Mouse (Mus musculus): ENCODE measurements around the gene Spry1.
"Not testable (repeated sequence)": the region's sequence is repeated elsewhere in the genome, so short reads cannot be mapped to it uniquely, and the experiment has no call there.

Spry1 gene

DNA sequence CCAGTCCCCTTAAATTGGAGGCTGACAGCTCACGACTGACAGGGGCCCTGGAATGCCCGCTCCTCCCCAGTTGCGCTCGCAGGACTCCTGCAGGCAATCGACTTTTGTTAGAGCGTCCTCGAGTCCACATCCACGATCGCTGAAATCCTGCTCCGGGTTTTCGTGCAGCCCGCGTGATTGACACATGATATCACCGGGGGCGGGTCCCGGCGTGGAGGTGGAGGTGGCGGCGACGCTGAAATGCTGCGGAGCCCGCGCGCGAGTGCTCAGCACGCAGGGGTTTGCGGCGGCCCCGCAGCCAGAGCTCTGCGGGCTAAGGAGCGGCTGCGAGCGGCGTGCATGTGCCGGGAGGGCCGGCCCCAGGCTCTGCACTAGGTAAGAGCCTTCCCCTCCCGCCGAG is at the start of gene Spry1:
Gene Spry1 (plus strand): TSS at position 258 of the 400 bp plus-strand sequence.
- peak; percentile 97 for DNase-seq (ENCODE audit: extremely low spot score)

DNA sequence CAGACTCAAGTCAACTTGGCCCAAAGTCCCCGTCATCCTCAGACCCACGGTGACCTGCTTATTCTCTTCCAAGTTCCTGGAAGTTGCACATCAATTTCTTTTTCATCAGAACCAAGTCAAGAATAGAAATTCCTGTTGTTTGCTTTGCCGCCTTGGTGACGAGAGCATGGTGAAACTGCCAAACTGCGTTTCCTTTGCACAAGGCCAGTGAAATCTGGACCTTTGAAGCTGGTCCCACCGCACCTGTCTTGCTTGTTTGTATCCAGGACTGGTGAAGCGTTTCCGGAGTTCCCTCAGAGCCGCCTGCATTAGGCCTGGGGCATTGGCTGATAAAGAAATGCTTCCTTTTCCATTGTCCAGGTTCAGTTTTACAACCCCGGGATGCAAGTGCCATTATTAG is 44.0 kb upstream of the Spry1 start:
- no peak for DNase-seq (ENCODE audit: extremely low spot score)

DNA sequence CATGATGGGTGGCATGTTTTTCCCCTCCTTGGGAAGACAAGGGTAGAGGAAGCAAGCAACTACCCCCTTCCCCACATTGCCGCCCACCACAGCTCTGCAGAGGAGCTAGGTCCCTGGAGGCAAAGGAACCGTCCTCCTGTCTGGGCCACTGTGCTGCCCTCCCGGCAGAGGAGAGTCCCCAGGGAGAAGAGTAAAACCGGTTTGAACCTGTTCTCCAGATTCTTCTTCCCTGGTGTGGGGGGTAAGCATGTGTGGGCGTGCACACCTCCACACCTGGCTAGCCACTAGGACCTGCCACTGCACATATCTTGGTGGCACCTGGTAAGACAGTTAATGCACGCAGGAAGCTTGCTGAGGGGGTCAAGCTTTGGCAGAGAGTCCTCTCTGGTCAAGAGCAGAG is 43.2 kb upstream of the Spry1 start:
- DNase-seq (ENCODE audit: extremely low spot score), result no peak

DNA sequence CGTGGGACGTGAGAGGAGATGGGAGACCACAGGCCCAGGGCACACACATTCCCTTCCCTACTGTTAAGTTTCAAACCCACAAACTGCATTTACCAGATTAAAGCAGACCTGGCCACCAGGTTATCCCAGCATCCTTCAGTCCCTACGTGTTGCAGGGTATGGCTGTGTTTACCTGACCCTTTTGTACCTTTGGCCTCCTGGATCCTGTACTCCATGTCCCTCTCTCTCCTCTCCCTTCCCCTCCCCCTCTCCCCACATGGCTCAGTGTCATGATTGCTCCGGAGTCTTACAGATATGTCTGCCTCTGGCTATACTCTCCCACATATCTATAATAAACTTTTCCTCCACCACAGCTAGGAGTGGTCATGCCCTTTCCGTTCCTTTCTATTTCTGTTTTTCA is 42.5 kb upstream of the Spry1 start:
- DNase-seq (ENCODE audit: extremely low spot score), result no peak

DNA sequence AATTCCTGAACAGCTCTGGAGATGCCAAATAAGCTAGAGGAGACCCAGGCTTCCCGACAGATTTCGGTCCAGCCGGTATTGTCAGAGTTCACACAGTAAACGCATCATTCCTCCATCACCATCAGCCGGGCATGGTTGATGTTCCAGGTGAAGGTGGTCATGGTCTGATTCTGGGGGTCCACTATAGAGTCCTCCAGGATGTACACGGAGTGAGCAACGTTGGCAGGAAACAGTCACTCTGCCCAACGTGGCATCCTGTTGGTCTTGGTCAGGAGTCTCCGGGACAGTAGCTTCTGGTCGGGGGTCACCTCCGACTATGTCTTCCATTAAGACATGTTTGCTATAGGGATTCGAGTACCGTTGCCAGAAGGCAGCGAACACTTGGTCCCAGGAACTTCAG is 40.1 kb upstream of the Spry1 start:
- not testable (repeated sequence) for DNase-seq (ENCODE audit: extremely low spot score)

DNA sequence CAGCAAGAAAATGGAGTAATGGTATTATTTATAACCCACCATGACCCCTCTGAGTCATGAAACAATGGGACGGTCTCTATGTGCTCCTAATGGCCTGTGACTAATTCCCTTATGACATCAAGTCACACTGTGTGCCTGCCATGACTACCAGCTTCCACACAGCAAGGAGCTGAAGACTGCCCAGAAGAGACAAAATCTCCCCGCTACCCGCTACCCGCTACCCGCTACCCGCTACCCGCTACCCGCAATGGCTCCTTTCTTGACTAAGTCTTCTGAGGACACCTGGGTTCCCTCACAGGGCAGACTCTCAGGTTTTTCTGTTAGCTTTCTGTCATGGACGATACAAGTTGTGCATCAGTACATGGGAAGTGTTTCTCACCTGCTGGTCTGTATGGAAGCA is 37.4 kb upstream of the Spry1 start:
- DNase-seq (ENCODE audit: extremely low spot score), result no peak

DNA sequence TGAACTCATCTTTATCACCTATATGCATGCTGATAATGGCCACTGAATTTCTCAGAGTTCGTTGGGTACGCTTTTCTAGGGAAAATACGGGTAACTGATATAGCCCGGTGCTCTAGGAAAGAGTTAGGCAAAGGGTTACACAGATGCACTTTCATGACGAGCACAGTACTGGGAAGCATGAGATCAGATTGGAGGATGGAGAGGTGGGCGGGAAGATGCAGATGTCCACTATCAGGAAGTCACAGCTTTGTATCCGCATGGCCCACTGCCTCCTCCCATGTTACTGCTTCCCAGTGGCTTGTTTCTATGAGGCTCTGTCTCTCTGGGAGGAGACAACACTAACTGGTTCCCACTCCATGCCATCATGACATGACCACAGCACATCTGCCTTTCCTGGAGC is 36.9 kb upstream of the Spry1 start:
- DNase-seq (ENCODE audit: extremely low spot score), result no peak

DNA sequence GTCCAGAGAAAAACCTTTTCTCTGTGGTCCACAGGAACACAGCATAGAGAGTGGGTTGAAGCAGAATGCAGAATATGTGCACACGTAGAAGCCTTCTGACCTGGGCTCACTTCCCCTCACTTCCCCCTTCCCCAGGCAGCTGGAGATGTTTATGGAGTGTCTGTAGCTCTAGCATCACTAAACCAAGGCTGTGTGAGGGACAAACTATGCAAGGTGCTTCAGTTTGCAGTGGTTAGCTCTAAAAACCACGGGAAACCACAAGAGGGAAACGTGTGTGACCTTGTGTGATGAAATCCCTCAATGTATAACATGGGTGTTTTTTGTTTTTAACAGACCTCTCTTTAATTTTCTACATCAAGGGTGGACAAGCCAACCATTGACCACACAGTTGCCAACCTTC is 36.2 kb upstream of the Spry1 start:
- DNase-seq (ENCODE audit: extremely low spot score), result no peak

DNA sequence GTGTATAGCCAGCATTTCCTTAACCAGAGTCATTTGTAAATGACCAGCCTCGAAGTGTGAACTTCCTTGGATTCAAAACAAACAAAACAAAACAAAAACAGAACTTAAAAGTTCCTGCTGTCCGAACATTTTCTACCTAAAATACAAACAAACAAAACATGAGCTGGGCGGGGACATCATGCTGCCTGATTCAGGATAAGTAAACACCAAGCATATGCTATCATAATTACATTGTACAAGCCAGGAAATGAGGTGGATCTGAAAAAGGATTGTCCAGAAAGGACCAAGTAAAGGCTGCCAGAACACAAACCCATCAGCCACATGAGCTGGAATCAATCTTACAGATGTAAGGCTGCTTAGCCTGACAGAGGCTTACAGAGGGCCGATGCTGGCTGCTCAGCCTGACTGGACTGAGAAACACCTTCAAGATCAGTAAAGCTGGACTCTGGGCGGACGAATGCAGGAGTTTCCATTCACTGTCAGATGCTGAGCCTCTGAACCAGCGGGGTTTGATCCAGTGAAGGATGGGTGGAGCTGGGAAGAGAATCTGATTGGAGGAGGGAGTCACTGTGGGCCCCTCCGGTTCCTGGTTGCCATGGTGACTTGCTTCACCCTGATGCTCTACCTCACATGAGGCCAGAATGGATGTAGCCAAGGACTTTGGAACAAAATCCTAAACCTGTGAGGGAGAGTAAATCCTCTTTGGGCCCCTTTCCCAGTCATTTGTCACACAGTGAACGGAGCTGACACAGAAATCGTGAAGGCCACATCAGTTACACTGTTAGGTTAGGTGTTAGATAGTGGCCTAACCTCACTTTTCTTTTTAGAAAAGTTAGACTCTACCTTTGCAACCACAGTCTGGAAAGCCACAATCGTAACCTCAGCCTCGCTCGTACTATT is 34.5 kb upstream of the Spry1 start:
- DNase-seq (ENCODE audit: extremely low spot score), result no peak

DNA sequence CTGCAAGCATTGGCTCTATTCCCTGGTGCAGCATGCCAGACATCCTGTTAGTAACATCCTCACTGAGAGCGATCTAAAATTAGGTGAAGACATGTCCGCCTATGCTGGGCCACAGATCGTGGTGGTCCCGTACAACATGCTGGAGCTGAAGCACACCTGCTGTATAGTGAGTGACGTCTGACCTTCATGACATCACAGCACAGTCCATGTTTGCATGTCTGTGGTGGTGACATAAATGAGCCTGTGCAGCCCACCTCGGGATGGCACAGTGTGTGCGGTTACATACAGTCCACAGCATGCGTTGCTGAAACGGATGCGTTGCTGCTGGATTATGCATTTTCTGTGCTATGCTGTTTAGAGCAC is 33.9 kb upstream of the Spry1 start:
- DNase-seq (ENCODE audit: extremely low spot score), result no peak

DNA sequence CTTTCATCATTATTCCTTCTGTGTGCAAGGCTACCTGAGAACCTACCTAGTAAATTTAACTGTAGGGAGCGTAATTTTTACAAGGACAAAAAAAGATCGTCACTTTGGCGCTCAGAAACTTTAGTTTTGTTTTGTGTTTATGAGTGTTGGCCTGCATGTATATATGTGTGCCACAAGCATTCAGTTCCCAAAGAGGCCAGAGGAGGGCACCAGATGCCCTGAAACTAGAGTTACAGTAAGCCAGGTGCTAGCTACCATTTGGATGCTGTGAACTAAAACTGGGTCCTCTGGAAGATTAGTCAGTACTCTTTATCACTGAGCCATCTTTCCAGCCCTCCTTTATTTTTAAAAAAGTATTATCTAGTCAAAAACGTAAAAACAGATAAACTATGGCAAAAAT is 30.8 kb upstream of the Spry1 start:
- DNase-seq (ENCODE audit: extremely low spot score), result no peak

DNA sequence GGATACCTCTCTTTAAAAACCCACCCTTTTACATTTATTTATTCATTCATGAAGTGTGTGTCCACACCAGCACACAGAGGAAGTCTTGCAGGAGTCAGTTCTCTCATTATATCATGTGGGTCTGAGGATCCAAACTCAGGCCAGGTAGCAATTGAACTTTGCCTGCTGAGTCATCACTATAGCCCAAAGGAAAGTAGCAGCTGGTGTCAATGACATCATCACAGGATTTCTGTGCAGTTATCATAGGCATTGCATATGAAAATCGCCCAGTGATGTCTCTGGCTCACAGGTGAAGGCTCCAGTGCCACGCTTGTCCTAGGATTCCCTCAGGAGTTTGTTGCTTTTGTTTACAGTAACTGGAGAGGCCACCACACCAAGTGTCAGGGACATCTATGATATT is 29.1 kb upstream of the Spry1 start:
- DNase-seq (ENCODE audit: extremely low spot score), result no peak

DNA sequence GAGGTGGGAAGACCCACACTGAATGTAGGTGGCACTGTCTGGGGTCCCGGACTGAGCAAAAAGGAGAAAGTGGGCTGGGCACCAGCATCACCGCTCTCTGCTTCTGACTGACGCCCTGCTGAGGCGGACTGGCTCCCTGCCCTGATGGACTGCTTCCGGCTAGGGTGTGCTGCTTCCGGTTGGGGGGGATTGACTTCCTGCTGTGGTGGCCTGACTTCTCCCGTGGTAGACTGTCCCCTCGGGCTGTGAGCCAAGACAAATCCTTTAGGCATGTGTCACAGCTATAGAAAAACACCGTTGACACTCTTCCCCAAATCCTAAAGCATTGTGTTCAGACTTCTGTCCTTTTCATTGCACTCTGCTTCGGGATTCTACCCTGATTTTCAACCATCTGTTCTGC is 26.0 kb upstream of the Spry1 start:
- no peak for DNase-seq (ENCODE audit: extremely low spot score)

DNA sequence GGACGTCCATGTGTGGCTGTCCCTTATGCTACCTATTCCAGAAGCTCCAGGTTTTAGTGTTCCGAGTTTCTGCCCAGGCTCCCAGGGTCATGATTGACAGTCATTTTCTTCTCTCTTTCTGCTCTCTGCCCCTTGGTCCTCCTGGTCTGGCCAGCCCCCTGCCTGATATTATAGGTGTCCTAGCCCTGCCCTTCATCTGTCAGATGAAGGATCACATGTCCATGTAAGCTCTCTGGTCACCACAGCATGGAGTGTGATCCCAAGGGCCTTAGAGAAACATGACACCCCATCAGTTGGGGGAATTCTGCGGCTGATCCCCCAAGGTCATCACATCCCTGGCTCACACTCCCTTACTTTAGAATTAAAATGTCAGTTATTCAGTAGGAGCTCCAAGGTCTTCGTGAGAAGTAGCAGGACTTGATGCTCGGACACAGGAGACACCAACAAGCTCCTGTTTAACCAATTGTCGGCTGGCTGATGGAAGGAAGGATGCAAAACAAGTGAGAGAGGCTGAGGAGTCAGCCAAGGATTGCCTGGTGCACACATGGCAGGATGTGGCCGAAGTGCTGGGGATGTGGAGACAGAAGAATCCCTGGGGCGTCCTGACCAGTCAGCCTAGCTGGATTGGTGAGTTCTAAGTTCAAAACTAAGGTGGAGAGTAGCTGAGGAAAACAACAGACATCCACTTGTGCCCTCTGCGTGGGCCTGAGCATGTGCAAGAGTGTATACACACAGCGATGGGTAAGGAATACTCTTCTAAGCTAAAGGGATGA is 24.7 kb upstream of the Spry1 start:
- DNase-seq (ENCODE audit: extremely low spot score), result no peak

DNA sequence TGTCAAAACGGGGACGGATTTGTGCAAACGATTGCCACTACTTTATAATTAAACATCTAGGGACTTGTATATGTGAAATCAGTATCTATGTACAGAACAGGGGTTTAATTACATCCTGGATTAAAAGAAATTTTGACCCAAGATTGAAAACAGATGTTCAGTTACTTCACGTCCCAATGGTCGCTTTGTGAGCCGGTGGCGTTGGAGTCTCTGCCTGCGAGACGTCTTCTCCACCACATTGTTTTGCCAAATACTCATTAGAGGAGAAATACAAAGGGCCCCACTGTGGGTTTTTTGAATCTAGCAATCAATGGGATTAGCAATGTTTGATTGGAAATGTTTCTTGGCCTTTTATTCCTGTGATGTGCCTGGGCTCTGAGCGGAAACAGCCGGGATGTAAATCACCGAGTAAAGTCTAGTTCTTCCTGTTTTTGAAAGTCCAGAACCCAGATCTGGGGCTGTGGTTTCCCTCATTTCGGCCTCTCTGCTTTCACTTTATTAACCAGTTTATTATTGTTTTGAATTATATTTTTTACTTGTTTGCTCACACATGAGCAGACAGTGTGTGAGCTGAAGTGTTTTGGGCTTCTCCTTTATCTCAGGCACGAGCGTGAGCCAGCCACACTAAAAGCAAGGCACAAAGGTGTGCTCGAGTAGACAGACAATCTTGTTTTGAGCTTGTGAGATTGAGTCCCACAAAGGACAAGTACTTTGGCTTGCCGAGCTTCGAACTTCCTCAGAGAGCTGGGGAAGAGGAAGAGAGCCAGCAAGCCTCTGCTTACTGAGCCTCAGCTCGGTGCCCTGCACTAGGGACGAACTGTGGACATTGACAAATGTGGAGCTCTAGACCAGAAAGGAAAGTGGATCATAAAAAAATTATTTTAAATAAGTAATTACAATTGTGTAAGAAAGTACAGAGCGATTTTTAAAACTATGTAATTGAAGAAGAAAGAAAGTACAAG is 22.9 kb upstream of the Spry1 start:
- DNase-seq (ENCODE audit: extremely low spot score), result no peak

DNA sequence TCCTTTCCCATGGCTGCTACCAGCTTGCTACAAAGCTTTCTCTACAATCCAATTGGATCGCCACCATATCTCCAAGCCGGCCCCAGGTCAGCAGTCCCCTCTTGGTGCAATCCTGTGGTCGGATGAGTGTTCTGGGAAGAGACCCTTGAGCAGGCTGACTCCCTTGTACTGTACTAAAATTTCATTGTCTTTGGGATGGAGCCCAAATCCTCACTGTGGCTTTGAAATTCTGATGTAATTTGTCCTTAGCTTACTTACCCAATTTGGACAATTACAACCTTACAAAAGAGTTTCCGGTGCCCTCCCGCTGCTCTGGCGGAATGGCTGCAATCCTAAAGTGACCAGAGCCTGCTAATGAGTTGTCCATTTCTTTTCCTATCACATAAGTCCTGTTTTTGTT is 7.5 kb upstream of the Spry1 start:
- no peak for DNase-seq (ENCODE audit: extremely low spot score)

DNA sequence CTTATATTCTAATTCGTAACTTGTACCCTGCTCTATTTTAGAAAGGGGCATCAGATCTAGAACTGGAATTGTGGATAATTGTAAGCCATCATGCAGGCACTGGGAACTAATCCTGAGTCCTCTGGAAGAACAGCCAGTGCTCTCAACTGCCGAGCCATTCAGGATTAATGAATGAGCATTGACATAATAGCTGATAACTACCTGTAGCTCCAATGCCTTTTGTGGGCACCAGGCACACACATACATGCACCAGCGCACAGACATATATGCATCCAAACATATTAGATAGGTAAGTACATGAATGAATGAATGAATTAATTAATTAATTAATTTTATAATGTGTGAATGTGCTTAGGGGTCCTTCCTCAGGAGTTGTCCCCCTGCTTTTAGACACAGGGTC is 7.0 kb upstream of the Spry1 start:
- no peak for DNase-seq (ENCODE audit: extremely low spot score)

DNA sequence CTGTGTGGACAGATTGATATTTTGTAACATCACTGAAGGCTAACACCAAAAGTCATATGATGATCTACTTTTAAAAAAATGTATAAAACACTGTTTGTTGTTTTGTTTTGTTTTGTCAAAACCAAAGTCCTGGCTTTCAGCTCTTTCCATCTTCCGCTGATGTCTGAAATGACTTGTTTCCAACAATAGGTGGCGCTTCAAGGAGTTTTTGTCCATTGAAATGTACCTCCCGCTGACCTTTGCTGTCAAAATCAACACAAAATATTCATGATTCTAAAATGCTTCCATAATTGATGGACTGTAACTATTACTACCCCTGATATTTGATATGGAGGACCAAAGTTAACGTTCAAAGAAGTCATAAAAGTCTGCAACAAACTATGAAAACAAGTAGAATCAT is 5.1 kb upstream of the Spry1 start:
- DNase-seq (ENCODE audit: extremely low spot score), result no peak

DNA sequence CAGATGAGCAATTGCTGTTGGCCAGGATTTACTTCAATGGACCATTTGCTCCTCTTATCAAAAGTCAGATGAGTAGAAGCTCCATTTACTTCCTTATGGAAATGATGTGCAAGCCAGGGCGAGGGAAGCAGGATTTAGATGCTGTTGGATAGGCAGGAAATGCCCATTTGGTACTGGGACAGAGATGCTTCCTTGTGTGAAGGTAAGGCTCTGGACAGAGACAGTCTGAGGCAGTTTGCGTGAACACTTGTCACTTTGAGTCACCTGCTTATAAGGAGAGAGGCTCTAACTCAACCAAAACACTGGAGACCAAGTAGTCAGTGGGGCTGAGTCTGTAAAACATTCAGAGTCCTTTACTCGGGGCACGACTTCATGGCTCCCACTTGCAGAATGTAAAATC is 2.8 kb upstream of the Spry1 start:
- DNase-seq (ENCODE audit: extremely low spot score), result no peak

DNA sequence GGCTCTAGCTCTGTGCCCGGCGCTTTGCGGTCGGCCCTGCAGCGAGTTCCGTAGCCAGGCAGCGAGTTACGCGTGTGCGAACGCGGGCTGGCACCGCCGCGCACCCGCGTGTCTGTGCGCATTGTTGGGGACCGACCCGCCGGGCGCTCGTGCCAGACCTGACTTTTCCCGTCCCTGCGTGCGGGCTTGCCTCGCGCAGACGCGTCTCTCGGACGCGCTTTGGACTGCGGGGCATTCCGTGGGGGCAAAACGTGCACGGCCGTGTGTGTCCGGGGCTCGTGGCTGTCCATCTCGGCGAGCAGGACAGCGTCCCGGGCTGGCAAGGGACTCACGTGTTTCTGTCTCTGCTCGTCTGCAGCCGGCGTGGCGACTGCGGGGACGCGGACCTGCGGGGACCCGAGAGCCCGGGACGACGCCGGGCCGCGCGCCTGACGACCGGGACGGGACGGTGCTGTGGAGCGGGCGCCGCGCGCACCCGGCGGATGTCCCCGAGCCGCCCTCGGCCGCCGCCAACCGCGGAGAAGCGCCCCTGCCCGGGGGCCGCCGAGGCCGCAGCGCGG is 495 bp downstream of the Spry1 start:
- DNase-seq (ENCODE audit: extremely low spot score), result peak; percentile 67

DNA sequence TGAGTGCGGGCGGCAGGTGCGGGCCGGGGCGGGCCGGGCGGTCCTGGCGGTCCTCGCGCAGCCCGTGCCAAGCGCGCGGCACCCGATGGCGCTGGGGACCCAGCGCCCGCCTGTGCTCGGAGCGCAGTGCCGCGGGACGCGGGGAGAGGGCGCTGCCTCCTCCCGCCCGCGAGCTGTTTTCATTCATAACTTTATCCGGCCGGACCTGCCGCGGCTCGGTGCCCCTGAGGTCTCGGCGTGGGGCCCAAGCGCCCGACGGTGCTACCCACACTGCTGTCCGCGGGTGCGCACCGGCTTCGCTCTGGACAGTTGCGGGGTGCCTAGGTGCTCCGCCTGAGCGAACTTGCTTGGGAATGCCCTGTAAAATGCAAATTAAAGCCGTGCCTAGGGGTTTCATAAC is 1.1 kb downstream of the Spry1 start:
- peak; percentile 76 for DNase-seq (ENCODE audit: extremely low spot score)

Measured in embryo, embryonic 9.5 days (tissue).